Mouse (Mus musculus) intestine, embryonic 16.5 days (tissue): ENCODE data around the gene Dlx6. TPM values are rescaled to one million over a fixed set of nuclear protein-coding genes. Genes with fewer than 3 reads are reported as not detected.

Experiments used
- ATAC-seq: fragments of 200-750 bp; cut with Nextera tagmentation; 2 replicates; pipeline ENCODE4 v1.8.0; 2017; ENCODE audit warnings: moderate TSS enrichment, moderate library complexity
- H3K27ac ChIP-seq: fragments of 300-500 bp; sonication (generic); 2 replicates; pipeline ENCODE4 v1.5.1; 2014; ENCODE audit warnings: mild to moderate bottlenecking, low read length
- H3K27me3 ChIP-seq: fragments of 300-500 bp; sonication (generic); replicated peaks from 2 replicates; pipeline ENCODE4 v1.6.1; 2014; ENCODE audit warnings: low read length, control low read depth, mixed read lengths; ENCODE audit not compliant: control insufficient read depth, insufficient read depth
- H3K36me3 ChIP-seq: fragments of 300-500 bp; sonication (generic); 2 replicates; pipeline ENCODE4 v1.6.1; 2014; ENCODE audit warnings: low read length, control low read depth; ENCODE audit not compliant: control insufficient read depth, insufficient read depth
- H3K4me1 ChIP-seq: fragments of 300-500 bp; sonication (generic); 2 replicates; pipeline ENCODE4 v1.6.1; 2014; ENCODE audit warnings: low read length, control low read depth, mixed read lengths; ENCODE audit not compliant: control insufficient read depth, insufficient read depth
- H3K4me2 ChIP-seq: fragments of 300-500 bp; sonication (generic); 2 replicates; pipeline ENCODE4 v1.6.1; 2014; ENCODE audit warnings: low read depth, low read length, control low read depth
- H3K4me3 ChIP-seq: fragments of 300-500 bp; sonication (generic); 2 replicates; pipeline ENCODE4 v1.5.1; 2014; ENCODE audit warnings: mild to moderate bottlenecking, low read length
- H3K9ac ChIP-seq: fragments of 300-500 bp; sonication (generic); 2 replicates; pipeline ENCODE4 v1.6.1; 2014; ENCODE audit warnings: low read depth, low read length
- H3K9me3 ChIP-seq: fragments of 300-500 bp; sonication (generic); 2 replicates; pipeline ENCODE4 v1.6.1; 2016; ENCODE audit warnings: low read length, control low read depth; ENCODE audit not compliant: control insufficient read depth
- WGBS: fragments of 180-500 bp; shearing (Covaris S2); extraction: QIAGEN DNeasy Blood & Tissue Kit; methylation state at CpG from one replicate; pipeline ENCODE4 v1.1.7; 2014; 5-methylcytosine and 5-hydroxymethylcytosine counted together
- polyA plus RNA-seq: library from polyadenylated mRNA; unstranded; fragments of >200 nt; fragmentation: Nextera tagmentation; extraction: Ambion mirVana; gene quantifications from 2 replicates; pipeline ENCODE4 v1.2.1, GENCODE M21; 2015

Gene Dlx6
- polyA plus RNA-seq, 1 experiment from 2014 or later: not detected

GRCm38 (mm10) chr6:6864441-6865440 lies 1.6 kb downstream of the Dlx6 start:
- 6% methylated on average over 36 of the region's 36 CpGs for WGBS
- Histone ChIP-seq H3K9me3 (no peaks in the 10 kb centered on the region), H3K27ac (no peak overlapping the region), H3K4me2 (no peak overlapping the region), H3K9ac (no peak overlapping the region), H3K4me3 (no peak overlapping the region), H3K27me3 (peaks cover 74% of the 10 kb centered on the region), H3K36me3 (no peaks in the 10 kb centered on the region), H3K4me1 (peaks cover 24% of the 10 kb centered on the region)
- ATAC-seq: no peak

- no peaks in the 10 kb centered on the region for H3K9me3 ChIP-seq
- H3K27ac ChIP-seq: no peak overlapping the region
- 5% methylated on average over 9 of the region's 9 CpGs for WGBS
- no peak for ATAC-seq
- H3K36me3 ChIP-seq: no peaks in the 10 kb centered on the region
- H3K4me1 ChIP-seq: peaks cover 15% of the 10 kb centered on the region; the same call in 1 of the 2 replicates
- H3K9ac ChIP-seq: no peak overlapping the region
- peaks cover 66% of the 10 kb centered on the region for H3K27me3 ChIP-seq
- no peak overlapping the region for H3K4me3 ChIP-seq
- no peak overlapping the region for H3K4me2 ChIP-seq
Observed at GRCm38 (mm10) chr6:6867031-6867430, 3.9 kb downstream of the Dlx6 start.

GRCm38 (mm10) chr6:6869041-6869685 lies 6.0 kb downstream of the Dlx6 start:
- no peaks in the 10 kb centered on the region for H3K9me3 ChIP-seq
- no peak overlapping the region for H3K4me3 ChIP-seq
- H3K4me1 ChIP-seq: no peaks in the 10 kb centered on the region
- no peak overlapping the region for H3K4me2 ChIP-seq
- H3K27me3 ChIP-seq: peaks cover 62% of the 10 kb centered on the region
- 4% methylated on average over 13 of the region's 13 CpGs for WGBS
- no peak for ATAC-seq
- no peak overlapping the region for H3K27ac ChIP-seq
- no peak overlapping the region for H3K9ac ChIP-seq
- no peaks in the 10 kb centered on the region for H3K36me3 ChIP-seq

GRCm38 (mm10) chr6:6869961-6870800 lies 7.0 kb downstream of the Dlx6 start:
- H3K36me3 ChIP-seq: no peaks in the 10 kb centered on the region
- no peaks in the 10 kb centered on the region for H3K4me1 ChIP-seq
- no peak overlapping the region for H3K9ac ChIP-seq
- no peaks in the 10 kb centered on the region for H3K9me3 ChIP-seq
- under 1% methylated on average over 11 of the region's 11 CpGs for WGBS
- ATAC-seq: no peak
- no peak overlapping the region for H3K4me2 ChIP-seq
- no peak overlapping the region for H3K4me3 ChIP-seq
- no peak overlapping the region for H3K27ac ChIP-seq
- H3K27me3 ChIP-seq: peaks cover 62% of the 10 kb centered on the region

- no peak overlapping the region for H3K4me2 ChIP-seq
- H3K36me3 ChIP-seq: no peaks in the 10 kb centered on the region
- no peak overlapping the region for H3K9ac ChIP-seq
- H3K4me3 ChIP-seq: no peak overlapping the region
- no peaks in the 10 kb centered on the region for H3K4me1 ChIP-seq
- no peak overlapping the region for H3K27ac ChIP-seq
- WGBS: 2% methylated on average over 7 of the region's 7 CpGs
- ATAC-seq: no peak
- peaks cover 62% of the 10 kb centered on the region for H3K27me3 ChIP-seq
- H3K9me3 ChIP-seq: no peaks in the 10 kb centered on the region
Observed at GRCm38 (mm10) chr6:6870876-6871420, 7.8 kb downstream of the Dlx6 start.

GRCm38 (mm10) chr6:6871692-6872091 lies 8.6 kb downstream of the Dlx6 start:
- Histone ChIP-seq H3K4me2 (no peak overlapping the region), H3K4me1 (no peaks in the 10 kb centered on the region), H3K4me3 (no peak overlapping the region), H3K27me3 (peaks cover 64% of the 10 kb centered on the region), H3K9me3 (no peaks in the 10 kb centered on the region), H3K9ac (no peak overlapping the region), H3K27ac (no peak overlapping the region), H3K36me3 (no peaks in the 10 kb centered on the region)
- 4% methylated on average over 5 of the region's 5 CpGs for WGBS
- no peak for ATAC-seq

GRCm38 (mm10) chr6:6872873-6873272 lies 9.7 kb downstream of the Dlx6 start:
- peaks cover 65% of the 10 kb centered on the region for H3K27me3 ChIP-seq
- WGBS: under 1% methylated on average over 5 of the region's 5 CpGs
- no peaks in the 10 kb centered on the region for H3K9me3 ChIP-seq
- no peak for ATAC-seq
- no peak overlapping the region for H3K27ac ChIP-seq
- no peak overlapping the region for H3K9ac ChIP-seq
- H3K4me1 ChIP-seq: no peaks in the 10 kb centered on the region
- no peak overlapping the region for H3K4me3 ChIP-seq
- H3K36me3 ChIP-seq: no peaks in the 10 kb centered on the region
- no peak overlapping the region for H3K4me2 ChIP-seq

GRCm38 (mm10) chr6:6873476-6874072 lies 10.4 kb downstream of the Dlx6 start:
- H3K9ac ChIP-seq: no peak overlapping the region
- H3K4me3 ChIP-seq: no peak overlapping the region
- H3K27me3 ChIP-seq: peaks cover 71% of the 10 kb centered on the region
- H3K27ac ChIP-seq: no peak overlapping the region
- H3K4me1 ChIP-seq: no peaks in the 10 kb centered on the region
- ATAC-seq: no peak
- H3K9me3 ChIP-seq: no peaks in the 10 kb centered on the region
- no peak overlapping the region for H3K4me2 ChIP-seq
- no peaks in the 10 kb centered on the region for H3K36me3 ChIP-seq
- under 1% methylated on average over 19 of the region's 19 CpGs for WGBS
